Mouse (Mus musculus): ENCODE data around the gene Rnf38. TPM values are rescaled to one million over a fixed set of nuclear protein-coding genes. Genes with fewer than 3 reads are reported as not detected.

The Rnf38 gene
- polyA plus RNA-seq, 1 experiment from 2014 or later = 47.8 TPM

GRCm38 (mm10) chr4:44234004-44234866 lies 646 bp upstream of the Rnf38 start:
- Histone ChIP-seq H3K9ac (ENCODE audit: low read length) (peak overlapping the region; percentile 89), H3K9me3 (replicated peaks; ENCODE audit: control insufficient read depth, low read length) (no peaks in the 10 kb centered on the region), H3K27ac (ENCODE audit: low read depth, low read length) (peak overlapping the region; percentile 83), H3K4me3 (ENCODE audit: low read depth, low read length) (peak overlapping the region; percentile 78), H3K4me2 (ENCODE audit: low read length) (peak overlapping the region; percentile 90), H3K27me3 (replicated peaks; ENCODE audit: control insufficient read depth, insufficient read depth, low read length) (no peaks in the 10 kb centered on the region), H3K4me1 (ENCODE audit: control insufficient read depth, insufficient read depth, low read length) (peaks cover 16% of the 10 kb centered on the region), H3K36me3 (ENCODE audit: control insufficient read depth, insufficient read depth, low read length) (no peaks in the 10 kb centered on the region)
- DNase-seq (ENCODE audit: low spot score) (peak; percentile 93), ATAC-seq (peak; percentile 97)
- WGBS = under 1% methylated on average over 40 of the region's 62 CpGs

- peaks cover 16% of the 10 kb centered on the region for H3K4me1 ChIP-seq (ENCODE audit: control insufficient read depth, insufficient read depth, low read length)
- H3K9me3 ChIP-seq (replicated peaks; ENCODE audit: control insufficient read depth, low read length) = no peaks in the 10 kb centered on the region
- no peaks in the 10 kb centered on the region for H3K36me3 ChIP-seq (ENCODE audit: control insufficient read depth, insufficient read depth, low read length)
- DNase-seq (ENCODE audit: low spot score) (peak; percentile 42), ATAC-seq (peak; percentile 43)
- H3K27me3 ChIP-seq (replicated peaks; ENCODE audit: control insufficient read depth, insufficient read depth, low read length) = no peaks in the 10 kb centered on the region
- peak overlapping the region; percentile 78 for H3K4me3 ChIP-seq (ENCODE audit: low read depth, low read length)
- H3K4me2 ChIP-seq (ENCODE audit: low read length) = peak overlapping the region; percentile 90
- peak overlapping the region; percentile 89 for H3K9ac ChIP-seq (ENCODE audit: low read length)
- peak overlapping the region; percentile 83 for H3K27ac ChIP-seq (ENCODE audit: low read depth, low read length)
- under 1% methylated on average over 33 of the region's 68 CpGs for WGBS
These were observed 547 bp downstream of the Rnf38 start for GRCm38 (mm10) chr4:44232771-44233712.

GRCm38 (mm10) chr4:44225128-44225527 lies 8.5 kb downstream of the Rnf38 start:
- Histone ChIP-seq H3K4me2 (ENCODE audit: low read length) (no peak overlapping the region), H3K36me3 (ENCODE audit: control insufficient read depth, insufficient read depth, low read length) (no peaks in the 10 kb centered on the region), H3K4me1 (ENCODE audit: control insufficient read depth, insufficient read depth, low read length) (peaks cover 9% of the 10 kb centered on the region; the same call in 1 of the 2 replicates), H3K4me3 (ENCODE audit: low read depth, low read length) (no peak overlapping the region), H3K27me3 (replicated peaks; ENCODE audit: control insufficient read depth, insufficient read depth, low read length) (no peaks in the 10 kb centered on the region), H3K9ac (ENCODE audit: low read length) (no peak overlapping the region), H3K9me3 (replicated peaks; ENCODE audit: control insufficient read depth, low read length) (no peaks in the 10 kb centered on the region), H3K27ac (ENCODE audit: low read depth, low read length) (no peak overlapping the region)
- no peak for ATAC-seq
- 85% methylated on average over 10 of the region's 10 CpGs for WGBS
- DNase-seq (ENCODE audit: low spot score) = no peak

GRCm38 (mm10) chr4:44224141-44224540 lies 9.4 kb downstream of the Rnf38 start:
- no peak for ATAC-seq
- H3K4me2 ChIP-seq (ENCODE audit: low read length) = no peak overlapping the region
- H3K27ac ChIP-seq (ENCODE audit: low read depth, low read length) = peak overlapping the region; percentile 5; the same call in 1 of the 2 replicates
- H3K27me3 ChIP-seq (replicated peaks; ENCODE audit: control insufficient read depth, insufficient read depth, low read length) = no peaks in the 10 kb centered on the region
- no peaks in the 10 kb centered on the region for H3K9me3 ChIP-seq (replicated peaks; ENCODE audit: control insufficient read depth, low read length)
- DNase-seq (ENCODE audit: low spot score) = peak; percentile 54
- no peaks in the 10 kb centered on the region for H3K36me3 ChIP-seq (ENCODE audit: control insufficient read depth, insufficient read depth, low read length)
- peaks cover 9% of the 10 kb centered on the region; the same call in 1 of the 2 replicates for H3K4me1 ChIP-seq (ENCODE audit: control insufficient read depth, insufficient read depth, low read length)
- no peak overlapping the region for H3K4me3 ChIP-seq (ENCODE audit: low read depth, low read length)
- H3K9ac ChIP-seq (ENCODE audit: low read length) = no peak overlapping the region
- 8% methylated on average over 9 of the region's 9 CpGs for WGBS

GRCm38 (mm10) chr4:44223444-44223843 lies 10.1 kb downstream of the Rnf38 start:
- H3K4me3 ChIP-seq (ENCODE audit: low read depth, low read length) = no peak overlapping the region
- no peak overlapping the region for H3K27ac ChIP-seq (ENCODE audit: low read depth, low read length)
- H3K4me2 ChIP-seq (ENCODE audit: low read length) = no peak overlapping the region
- H3K4me1 ChIP-seq (ENCODE audit: control insufficient read depth, insufficient read depth, low read length) = peaks cover 9% of the 10 kb centered on the region; the same call in 1 of the 2 replicates
- no peak for ATAC-seq
- H3K9ac ChIP-seq (ENCODE audit: low read length) = no peak overlapping the region
- WGBS = 54% methylated on average over 4 of the region's 4 CpGs
- H3K27me3 ChIP-seq (replicated peaks; ENCODE audit: control insufficient read depth, insufficient read depth, low read length) = no peaks in the 10 kb centered on the region
- H3K36me3 ChIP-seq (ENCODE audit: control insufficient read depth, insufficient read depth, low read length) = no peaks in the 10 kb centered on the region
- no peaks in the 10 kb centered on the region for H3K9me3 ChIP-seq (replicated peaks; ENCODE audit: control insufficient read depth, low read length)
- DNase-seq (ENCODE audit: low spot score) = no peak

GRCm38 (mm10) chr4:44216797-44217442 lies 16.7 kb downstream of the Rnf38 start:
- Histone ChIP-seq H3K4me2 (ENCODE audit: low read length) (no peak overlapping the region), H3K27me3 (replicated peaks; ENCODE audit: control insufficient read depth, insufficient read depth, low read length) (no peaks in the 10 kb centered on the region), H3K36me3 (ENCODE audit: control insufficient read depth, insufficient read depth, low read length) (no peaks in the 10 kb centered on the region), H3K4me1 (ENCODE audit: control insufficient read depth, insufficient read depth, low read length) (no peaks in the 10 kb centered on the region), H3K9me3 (replicated peaks; ENCODE audit: control insufficient read depth, low read length) (no peaks in the 10 kb centered on the region), H3K27ac (ENCODE audit: low read depth, low read length) (no peak overlapping the region), H3K4me3 (ENCODE audit: low read depth, low read length) (no peak overlapping the region), H3K9ac (ENCODE audit: low read length) (no peak overlapping the region)
- WGBS = 80% methylated on average over 10 of the region's 10 CpGs
- DNase-seq (ENCODE audit: low spot score) = no peak
- ATAC-seq = no peak

- H3K9me3 ChIP-seq (replicated peaks; ENCODE audit: control insufficient read depth, low read length) = no peaks in the 10 kb centered on the region
- no peaks in the 10 kb centered on the region for H3K36me3 ChIP-seq (ENCODE audit: control insufficient read depth, insufficient read depth, low read length)
- no peak overlapping the region for H3K4me2 ChIP-seq (ENCODE audit: low read length)
- ATAC-seq (no peak), DNase-seq (ENCODE audit: low spot score) (peak; percentile 76)
- H3K27me3 ChIP-seq (replicated peaks; ENCODE audit: control insufficient read depth, insufficient read depth, low read length) = no peaks in the 10 kb centered on the region
- no peaks in the 10 kb centered on the region for H3K4me1 ChIP-seq (ENCODE audit: control insufficient read depth, insufficient read depth, low read length)
- no peak overlapping the region for H3K4me3 ChIP-seq (ENCODE audit: low read depth, low read length)
- 73% methylated on average over 1 of the region's 1 CpGs for WGBS
- no peak overlapping the region for H3K27ac ChIP-seq (ENCODE audit: low read depth, low read length)
- no peak overlapping the region for H3K9ac ChIP-seq (ENCODE audit: low read length)
These were observed 33.6 kb downstream of the Rnf38 start for GRCm38 (mm10) chr4:44199968-44200367.

- H3K27ac ChIP-seq (ENCODE audit: low read depth, low read length) = no peak overlapping the region
- peaks cover 4% of the 10 kb centered on the region; the same call in 1 of the 2 replicates for H3K4me1 ChIP-seq (ENCODE audit: control insufficient read depth, insufficient read depth, low read length)
- H3K4me3 ChIP-seq (ENCODE audit: low read depth, low read length) = no peak overlapping the region
- H3K4me2 ChIP-seq (ENCODE audit: low read length) = no peak overlapping the region
- H3K27me3 ChIP-seq (replicated peaks; ENCODE audit: control insufficient read depth, insufficient read depth, low read length) = no peaks in the 10 kb centered on the region
- no peaks in the 10 kb centered on the region for H3K9me3 ChIP-seq (replicated peaks; ENCODE audit: control insufficient read depth, low read length)
- no peak overlapping the region for H3K9ac ChIP-seq (ENCODE audit: low read length)
- no peaks in the 10 kb centered on the region for H3K36me3 ChIP-seq (ENCODE audit: control insufficient read depth, insufficient read depth, low read length)
- DNase-seq (ENCODE audit: low spot score) = no peak
- no peak for ATAC-seq
- WGBS = 50% methylated on average over 10 of the region's 10 CpGs
These were observed 46.2 kb downstream of the Rnf38 start for GRCm38 (mm10) chr4:44187431-44187830.

Data from forebrain, embryonic 14.5 days (tissue).